Mouse (Mus musculus) midbrain, embryonic 13.5 days (tissue): ENCODE results near the gene Mn1. TPM values are rescaled to one million over a fixed set of nuclear protein-coding genes. Genes with fewer than 3 reads are reported as not detected.

ENCODE experiments used
- ATAC-seq: fragments of 200-750 bp; cut with Nextera tagmentation; 2 replicates; pipeline ENCODE4 v1.8.0; 2017; ENCODE audit warnings: mild to moderate bottlenecking, moderate TSS enrichment, moderate library complexity
- H3K27ac ChIP-seq: fragments of 300-500 bp; sonication (generic); 2 replicates; pipeline ENCODE4 v1.5.1; 2015; ENCODE audit warnings: inconsistent platforms, mild to moderate bottlenecking, moderate library complexity
- H3K27me3 ChIP-seq: fragments of 300-500 bp; sonication (generic); 2 replicates; pipeline ENCODE4 v1.6.1; 2015; ENCODE audit warnings: mild to moderate bottlenecking, inconsistent platforms
- H3K36me3 ChIP-seq: fragments of 300-500 bp; sonication (generic); 2 replicates; pipeline ENCODE4 v1.6.1; 2015; ENCODE audit warnings: mild to moderate bottlenecking, inconsistent platforms
- H3K4me1 ChIP-seq: fragments of 300-500 bp; sonication (generic); replicated peaks from 2 replicates; pipeline ENCODE4 v1.6.1; 2015; ENCODE audit warnings: inconsistent platforms
- H3K4me2 ChIP-seq: fragments of 300-500 bp; sonication (generic); replicated peaks from 2 replicates; pipeline ENCODE4 v1.6.1; 2015; ENCODE audit warnings: moderate library complexity, mild to moderate bottlenecking, inconsistent platforms
- H3K4me3 ChIP-seq: fragments of 300-500 bp; sonication (generic); replicated peaks from 2 replicates; pipeline ENCODE4 v1.5.1; 2015; ENCODE audit warnings: mild to moderate bottlenecking, inconsistent platforms
- H3K9ac ChIP-seq: fragments of 300-500 bp; sonication (generic); replicated peaks from 2 replicates; pipeline ENCODE4 v1.6.1; 2015; ENCODE audit warnings: mild to moderate bottlenecking, inconsistent platforms
- H3K9me3 ChIP-seq: fragments of 300-500 bp; sonication (generic); 2 replicates; pipeline ENCODE4 v1.6.1; 2016; ENCODE audit warnings: mild to moderate bottlenecking, inconsistent platforms
- WGBS: fragments of 180-500 bp; shearing (Covaris S2); methylation state at CpG from one replicate; pipeline ENCODE4 v1.1.7; 2015; 5-methylcytosine and 5-hydroxymethylcytosine counted together
- polyA plus RNA-seq: library from polyadenylated mRNA; unstranded; fragments of >200 nt; fragmentation: Nextera tagmentation; extraction: Ambion mirVana; gene quantifications from 2 replicates; pipeline ENCODE4 v1.2.1, GENCODE M21; 2015

Gene Mn1
- polyA plus RNA-seq, 1 experiment from 2014 or later = 73.1 TPM

- Histone ChIP-seq H3K4me2 (peak overlapping the region; percentile 100), H3K27me3 (no peaks in the 10 kb centered on the region), H3K36me3 (peaks cover 46% of the 10 kb centered on the region), H3K4me3 (peak overlapping the region; percentile 97), H3K9me3 (no peaks in the 10 kb centered on the region), H3K9ac (peak overlapping the region; percentile 100), H3K27ac (peak overlapping the region; percentile 97), H3K4me1 (peaks cover 84% of the 10 kb centered on the region)
- no peak for ATAC-seq
- WGBS = 17% methylated on average over 8 of the region's 8 CpGs
Observed at GRCm38 (mm10) chr5:111422058-111422800, 5.1 kb downstream of the Mn1 start.

- ATAC-seq = no peak
- H3K36me3 ChIP-seq = peaks cover 53% of the 10 kb centered on the region
- peaks cover 92% of the 10 kb centered on the region for H3K4me1 ChIP-seq
Observed at GRCm38 (mm10) chr5:111423011-111423410, 5.8 kb downstream of the Mn1 start.

GRCm38 (mm10) chr5:111423616-111424015, 6.5 kb downstream of the Mn1 start:
- peak overlapping the region; percentile 100 for H3K4me2 ChIP-seq
- peak overlapping the region; percentile 97 for H3K4me3 ChIP-seq
- ATAC-seq = no peak
- H3K9me3 ChIP-seq = no peaks in the 10 kb centered on the region
- peaks cover 54% of the 10 kb centered on the region for H3K36me3 ChIP-seq
- peak overlapping the region; percentile 100 for H3K9ac ChIP-seq
- H3K27me3 ChIP-seq = no peaks in the 10 kb centered on the region
- peak overlapping the region; percentile 97 for H3K27ac ChIP-seq
- WGBS = 19% methylated on average over 4 of the region's 4 CpGs
- peaks cover 96% of the 10 kb centered on the region for H3K4me1 ChIP-seq

More at GRCm38 (mm10) chr5:111423011-111423410, 5.8 kb downstream of the Mn1 start:
- 14% methylated on average over 10 of the region's 10 CpGs for WGBS
- Histone ChIP-seq H3K9me3 (no peaks in the 10 kb centered on the region), H3K27me3 (no peaks in the 10 kb centered on the region), H3K27ac (peak overlapping the region; percentile 97), H3K9ac (peak overlapping the region; percentile 100), H3K4me2 (peak overlapping the region; percentile 100), H3K4me3 (peak overlapping the region; percentile 97)

- Histone ChIP-seq H3K4me2 (peak overlapping the region; percentile 100), H3K27me3 (no peaks in the 10 kb centered on the region), H3K27ac (peak overlapping the region; percentile 74), H3K36me3 (peaks cover 32% of the 10 kb centered on the region), H3K4me3 (peak overlapping the region; percentile 97), H3K4me1 (peaks cover 95% of the 10 kb centered on the region), H3K9ac (peak overlapping the region; percentile 100), H3K9me3 (no peaks in the 10 kb centered on the region)
- no peak for ATAC-seq
- WGBS = 48% methylated on average over 9 of the region's 9 CpGs
Observed at GRCm38 (mm10) chr5:111425813-111426212, 8.7 kb downstream of the Mn1 start.

GRCm38 (mm10) chr5:111426249-111426648, 9.1 kb downstream of the Mn1 start:
- peak overlapping the region; percentile 100 for H3K4me2 ChIP-seq
- H3K9ac ChIP-seq = peak overlapping the region; percentile 100
- peaks cover 28% of the 10 kb centered on the region for H3K36me3 ChIP-seq
- no peaks in the 10 kb centered on the region for H3K9me3 ChIP-seq
- WGBS = 24% methylated on average over 5 of the region's 5 CpGs
- peak overlapping the region; percentile 74 for H3K27ac ChIP-seq
- H3K27me3 ChIP-seq = no peaks in the 10 kb centered on the region
- no peak for ATAC-seq
- peaks cover 95% of the 10 kb centered on the region for H3K4me1 ChIP-seq
- peak overlapping the region; percentile 97 for H3K4me3 ChIP-seq

GRCm38 (mm10) chr5:111428882-111429281, 11.7 kb downstream of the Mn1 start:
- Histone ChIP-seq H3K9me3 (no peaks in the 10 kb centered on the region), H3K27me3 (no peaks in the 10 kb centered on the region), H3K4me2 (peak overlapping the region; percentile 100), H3K4me1 (peaks cover 99% of the 10 kb centered on the region), H3K36me3 (0 out of 2 replicates have a peak, but pooled peaks cover 19% of the 10 kb centered on the region), H3K27ac (peak overlapping the region; percentile 74), H3K9ac (peak overlapping the region; percentile 100), H3K4me3 (peak overlapping the region; percentile 97)
- ATAC-seq = peak; percentile 29; the same call in 1 of the 2 replicates
- WGBS = 26% methylated on average over 6 of the region's 6 CpGs

GRCm38 (mm10) chr5:111429726-111430125, 12.6 kb downstream of the Mn1 start:
- Histone ChIP-seq H3K9me3 (no peaks in the 10 kb centered on the region), H3K27me3 (no peaks in the 10 kb centered on the region), H3K27ac (peak overlapping the region; percentile 73), H3K36me3 (0 out of 2 replicates have a peak, but pooled peaks cover 15% of the 10 kb centered on the region), H3K4me2 (peak overlapping the region; percentile 100), H3K9ac (peak overlapping the region; percentile 100), H3K4me1 (peaks cover 99% of the 10 kb centered on the region), H3K4me3 (peak overlapping the region; percentile 97)
- WGBS = 13% methylated on average over 7 of the region's 7 CpGs
- ATAC-seq = no peak

- Histone ChIP-seq H3K9ac (peak overlapping the region; percentile 45), H3K36me3 (peaks cover 19% of the 10 kb centered on the region), H3K27me3 (no peaks in the 10 kb centered on the region), H3K4me2 (peak overlapping the region; percentile 100), H3K4me1 (peaks cover 99% of the 10 kb centered on the region), H3K4me3 (peak overlapping the region; percentile 3; the same call in 1 of the 2 replicates), H3K9me3 (no peaks in the 10 kb centered on the region), H3K27ac (peak overlapping the region; percentile 68)
- WGBS = 50% methylated on average over 11 of the region's 11 CpGs
- ATAC-seq = no peak
Observed at GRCm38 (mm10) chr5:111431007-111431730, 14.0 kb downstream of the Mn1 start.

- Histone ChIP-seq H3K9me3 (no peaks in the 10 kb centered on the region), H3K36me3 (peaks cover 22% of the 10 kb centered on the region), H3K4me2 (peak overlapping the region; percentile 100), H3K4me3 (no peak overlapping the region), H3K9ac (peak overlapping the region; percentile 54; the same call in 1 of the 2 replicates), H3K4me1 (peaks cover 99% of the 10 kb centered on the region), H3K27ac (peak overlapping the region; percentile 63), H3K27me3 (no peaks in the 10 kb centered on the region)
- no peak for ATAC-seq
- 24% methylated on average over 5 of the region's 5 CpGs for whole genome bisulfite sequencing
Observed at GRCm38 (mm10) chr5:111432842-111433241, 15.7 kb downstream of the Mn1 start.

GRCm38 (mm10) chr5:111434342-111434842, 17.2 kb downstream of the Mn1 start:
- ATAC-seq = peak; percentile 44
- peaks cover 24% of the 10 kb centered on the region for H3K36me3 ChIP-seq
- H3K9me3 ChIP-seq = no peaks in the 10 kb centered on the region
- 37% methylated on average over 16 of the region's 16 CpGs for WGBS
- H3K9ac ChIP-seq = peak overlapping the region; percentile 42; the same call in 1 of the 2 replicates
- H3K4me1 ChIP-seq = peaks cover 96% of the 10 kb centered on the region
- no peaks in the 10 kb centered on the region for H3K27me3 ChIP-seq
- H3K27ac ChIP-seq = peak overlapping the region; percentile 63
- H3K4me3 ChIP-seq = no peak overlapping the region
- peak overlapping the region; percentile 100 for H3K4me2 ChIP-seq

GRCm38 (mm10) chr5:111436260-111436659, 19.1 kb downstream of the Mn1 start:
- Histone ChIP-seq H3K4me3 (no peak overlapping the region), H3K9ac (no peak overlapping the region), H3K4me2 (no peak overlapping the region), H3K9me3 (no peaks in the 10 kb centered on the region), H3K4me1 (peaks cover 89% of the 10 kb centered on the region), H3K36me3 (peaks cover 34% of the 10 kb centered on the region), H3K27ac (0 out of 2 replicates have a peak overlapping the region, but pooled peaks have one; percentile 37), H3K27me3 (no peaks in the 10 kb centered on the region)
- 90% methylated on average over 7 of the region's 7 CpGs for WGBS
- ATAC-seq = no peak

- peak overlapping the region; percentile 22; the same call in 1 of the 2 replicates for H3K27ac ChIP-seq
- H3K4me2 ChIP-seq = no peak overlapping the region
Observed at GRCm38 (mm10) chr5:111437205-111437604, 20.0 kb downstream of the Mn1 start.

More at GRCm38 (mm10) chr5:111437205-111437604, 20.0 kb downstream of the Mn1 start:
- Histone ChIP-seq H3K36me3 (peaks cover 44% of the 10 kb centered on the region), H3K4me1 (peaks cover 88% of the 10 kb centered on the region), H3K4me3 (no peak overlapping the region), H3K9ac (no peak overlapping the region), H3K27me3 (no peaks in the 10 kb centered on the region), H3K9me3 (no peaks in the 10 kb centered on the region)
- ATAC-seq = no peak
- WGBS = 56% methylated on average over 7 of the region's 7 CpGs
